Mouse (Mus musculus) liver, embryonic 14.5 days (tissue): ENCODE data around the gene Fbxo3. TPM values are rescaled to one million over a fixed set of nuclear protein-coding genes. Genes with fewer than 3 reads are reported as not detected.
"Not testable (repeated sequence)": the region's sequence is repeated elsewhere in the genome, so short reads cannot be mapped to it uniquely, and the experiment has no call there.

Experiments used
- ATAC-seq: fragments of 200-750 bp; cut with Nextera tagmentation; 2 replicates; pipeline ENCODE4 v1.8.0; 2017; ENCODE audit warnings: moderate number of reproducible peaks, mild to moderate bottlenecking, moderate library complexity; ENCODE audit not compliant: insufficient read depth
- DNase-seq, 3 experiments: peaks; one replicate each; pipeline ENCODE4 v3.0.0-alpha.2; 2012 to 2013; ENCODE audit warnings: low read depth in 3 of 3, low spot score in 3 of 3
- H3K27ac ChIP-seq: fragments of 300-500 bp; sonication (generic); 2 replicates; pipeline ENCODE4 v1.5.1; 2014; ENCODE audit warnings: moderate library complexity, mild to moderate bottlenecking, control low read depth, inconsistent platforms
- H3K27me3 ChIP-seq: fragments of 300-500 bp; sonication (generic); 2 replicates; pipeline ENCODE4 v1.6.1; 2014; ENCODE audit warnings: mild to moderate bottlenecking, low read length, moderate library complexity; ENCODE audit not compliant: control insufficient read depth, insufficient read depth
- H3K36me3 ChIP-seq: fragments of 300-500 bp; sonication (generic); replicated peaks from 2 replicates; pipeline ENCODE4 v1.6.1; 2014; ENCODE audit warnings: low read depth; ENCODE audit not compliant: control insufficient read depth, insufficient read depth
- H3K4me1 ChIP-seq, 2 experiments: fragments of 200-500 bp in 1 of 2; fragments of 300-500 bp in 1 of 2; sonication (generic) in 1 of 2; replicated peaks; 2 replicates each; pipeline ENCODE4 v1.6.1; 2012 to 2014; ENCODE audit warnings: antibody characterized with exemption in 1 of 2, inconsistent platforms in 1 of 2, low read length in 1 of 2; ENCODE audit not compliant: control insufficient read depth in 2 of 2, insufficient read depth in 2 of 2
- H3K4me2 ChIP-seq: fragments of 300-500 bp; sonication (generic); 2 replicates; pipeline ENCODE4 v1.6.1; 2014; ENCODE audit warnings: low read depth, mild to moderate bottlenecking, control low read depth, moderate library complexity
- H3K4me3 ChIP-seq, 2 experiments: fragments of 200-500 bp in 1 of 2; fragments of 300-500 bp in 1 of 2; sonication (generic) in 1 of 2; 2 replicates each; pipeline ENCODE4 v1.5.1; 2012 to 2014; ENCODE audit warnings: low read depth in 2 of 2, low read length in 2 of 2, mild to moderate bottlenecking in 2 of 2, control low read depth in 1 of 2, inconsistent platforms in 1 of 2, moderate library complexity in 1 of 2; ENCODE audit not compliant: insufficient read depth in 1 of 2
- H3K9ac ChIP-seq: fragments of 300-500 bp; sonication (generic); replicated peaks from 2 replicates; pipeline ENCODE4 v1.6.1; 2014; ENCODE audit warnings: mild to moderate bottlenecking, control low read depth, moderate library complexity
- H3K9me3 ChIP-seq: fragments of 300-500 bp; sonication (generic); 2 replicates; pipeline ENCODE4 v1.6.1; 2016; ENCODE audit warnings: low read length, mixed read lengths; ENCODE audit not compliant: control insufficient read depth
- CTCF ChIP-seq: IDR thresholded peaks from 2 replicates; pipeline ENCODE4 v1.5.1; 2016; ENCODE audit warnings: antibody characterized with exemption, low read depth, control low read depth
- EP300 ChIP-seq: IDR thresholded peaks from 2 replicates; pipeline ENCODE4 v1.6.1; 2016; ENCODE audit warnings: antibody characterized with exemption, low read depth
- WGBS: fragments of 180-500 bp; shearing (Covaris S2); extraction: QIAGEN DNeasy Blood & Tissue Kit; methylation state at CpG from one replicate; pipeline ENCODE4 v1.1.7; 2014; ENCODE audit not compliant: insufficient replicate concordance; 5-methylcytosine and 5-hydroxymethylcytosine counted together
- polyA plus RNA-seq, 2 experiments: library from polyadenylated mRNA; depleted of rRNA in 1 of 2; stranded (reverse) in 1 of 2; unstranded in 1 of 2; fragments of >200 nt; fragmentation: Nextera tagmentation in 1 of 2; extraction: Ambion mirVana in 1 of 2; gene quantifications; 2 replicates each; pipeline versions ENCODE4 v1.2.1 to v1.2.3; 2012 to 2014

Gene Fbxo3
- polyA plus RNA-seq, 2 experiments, result 28.7 to 45.9 TPM

GRCm38 (mm10) chr2:104002711-104003413 lies 24.7 kb upstream of the Fbxo3 start:
- Histone ChIP-seq H3K9ac (no peak overlapping the region), H3K27ac (no peak overlapping the region), H3K36me3 (no peaks in the 10 kb centered on the region), H3K27me3 (no peaks in the 10 kb centered on the region; the same call in 1 of the 2 replicates), H3K4me3 (no peak overlapping the region), H3K4me2 (no peak overlapping the region), H3K4me1 (no peaks in the 10 kb centered on the region), H3K9me3 (no peaks in the 10 kb centered on the region)
- peak; percentile 20 to 40 (median 38) for DNase-seq
- TF ChIP-seq EP300 (no peak), CTCF (peak; percentile 91)
- WGBS, result 26% methylated on average over 16 of the region's 16 CpGs
- ATAC-seq, result 0 out of 2 replicates have a peak, but pooled peaks have one; percentile 23

DNA sequence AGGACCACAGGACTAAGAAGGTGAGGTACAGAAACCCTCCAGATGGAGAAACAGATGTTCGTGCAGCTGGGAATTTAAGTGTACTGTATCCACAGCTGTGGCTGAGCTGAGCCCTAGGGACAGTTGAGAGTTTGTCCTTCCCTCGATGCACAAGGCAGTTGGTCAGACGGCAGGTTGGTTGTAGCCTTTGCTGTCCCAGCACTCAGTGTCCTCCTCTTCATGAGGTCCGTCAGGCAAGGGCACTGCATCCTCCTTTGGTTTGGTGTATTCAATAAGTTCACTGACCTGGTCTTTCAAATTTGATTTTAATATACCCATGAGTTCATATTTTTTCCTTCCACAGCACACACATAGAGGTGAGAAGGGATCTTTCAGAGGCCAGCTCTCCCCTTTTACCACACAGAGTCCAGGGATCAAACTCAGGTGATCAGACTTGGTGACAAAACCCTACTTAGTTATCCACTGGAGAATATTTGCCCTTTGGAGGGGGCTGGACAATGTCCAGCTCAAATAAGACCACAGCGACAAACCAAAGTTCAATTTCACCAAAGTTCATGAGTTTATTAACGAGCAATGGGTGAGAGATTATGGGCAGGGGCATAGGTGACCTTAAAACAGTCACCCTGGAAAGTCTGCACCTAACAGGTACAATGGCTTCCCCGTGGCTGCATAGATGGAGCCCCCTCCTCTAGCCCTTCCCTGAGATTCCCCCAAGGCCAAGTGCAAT lies 19.6 kb upstream of the Fbxo3 start:
- H3K4me1 ChIP-seq, result no peaks in the 10 kb centered on the region
- TF ChIP-seq EP300 (no peak), CTCF (no peak)
- WGBS, result 63% methylated on average over 7 of the region's 7 CpGs

DNA sequence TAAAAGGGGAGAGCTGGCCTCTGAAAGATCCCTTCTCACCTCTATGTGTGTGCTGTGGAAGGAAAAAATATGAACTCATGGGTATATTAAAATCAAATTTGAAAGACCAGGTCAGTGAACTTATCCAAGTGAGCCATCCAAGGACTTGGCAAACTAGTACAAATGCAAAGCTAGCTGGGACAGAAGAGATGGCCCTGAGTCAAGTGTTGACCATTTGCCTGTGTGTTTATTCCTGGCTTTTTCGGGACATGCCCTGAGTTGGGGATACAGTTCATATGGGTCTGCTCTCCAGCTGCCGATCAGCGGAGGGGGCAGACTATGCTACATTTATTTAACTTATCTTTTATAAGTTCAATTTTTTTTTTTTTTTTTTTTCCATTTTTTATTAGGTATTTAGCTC lies 18.7 kb upstream of the Fbxo3 start:
- H3K9me3 ChIP-seq, result not testable (repeated sequence)

More for the DNA sequence above, 19.6 kb upstream of the Fbxo3 start:
- ATAC-seq (no peak), DNase-seq (no peak)
- Histone ChIP-seq H3K9ac (no peak overlapping the region), H3K4me2 (no peak overlapping the region), H3K36me3 (no peaks in the 10 kb centered on the region), H3K27me3 (no peaks in the 10 kb centered on the region; the same call in 1 of the 2 replicates), H3K9me3 (no peaks in the 10 kb centered on the region), H3K27ac (no peak overlapping the region), H3K4me3 (no peak overlapping the region)

DNA sequence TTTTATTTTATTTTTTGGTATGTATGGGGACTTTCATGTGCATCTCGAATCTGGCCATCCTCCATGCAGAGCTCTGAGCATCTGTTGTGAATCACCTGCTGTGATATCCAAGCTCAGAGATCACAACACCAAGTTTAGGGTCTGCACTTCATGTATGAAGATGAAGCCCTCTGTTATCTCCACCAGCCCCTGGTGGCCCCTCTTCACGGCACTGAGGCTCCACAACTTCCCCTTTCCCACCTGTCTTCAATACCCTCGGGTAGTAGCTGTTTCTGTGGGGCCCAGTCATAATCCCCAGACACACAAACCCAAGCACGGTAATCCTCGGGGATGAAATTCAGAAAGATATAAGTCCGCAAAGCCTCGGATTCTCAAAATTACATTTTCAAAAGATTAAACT lies 4.4 kb upstream of the Fbxo3 start:
- no peak overlapping the region for H3K4me2 ChIP-seq
- H3K27me3 ChIP-seq, result no peaks in the 10 kb centered on the region
- DNase-seq, result no peak
- H3K4me1 ChIP-seq, result peaks cover 2 to 3% of the 10 kb centered on the region in 2 experiments
- 54% methylated on average over 7 of the region's 7 CpGs for WGBS
- H3K9me3 ChIP-seq, result no peaks in the 10 kb centered on the region
- no peak for TF ChIP-seq CTCF
- no peak for TF ChIP-seq EP300
- no peak for ATAC-seq
- no peak overlapping the region for H3K27ac ChIP-seq
- H3K36me3 ChIP-seq, result no peaks in the 10 kb centered on the region
- H3K4me3 ChIP-seq, result no peak overlapping the region
- no peak overlapping the region for H3K9ac ChIP-seq

More for the DNA sequence above, 18.7 kb upstream of the Fbxo3 start:
- H3K4me1 ChIP-seq, H3K9ac ChIP-seq, H3K4me2 ChIP-seq, H3K4me3 ChIP-seq, H3K27ac ChIP-seq, H3K27me3 ChIP-seq, H3K36me3 ChIP-seq, DNase-seq, ATAC-seq: not testable (repeated sequence)
- 72% methylated on average over 3 of the region's 3 CpGs for WGBS

DNA sequence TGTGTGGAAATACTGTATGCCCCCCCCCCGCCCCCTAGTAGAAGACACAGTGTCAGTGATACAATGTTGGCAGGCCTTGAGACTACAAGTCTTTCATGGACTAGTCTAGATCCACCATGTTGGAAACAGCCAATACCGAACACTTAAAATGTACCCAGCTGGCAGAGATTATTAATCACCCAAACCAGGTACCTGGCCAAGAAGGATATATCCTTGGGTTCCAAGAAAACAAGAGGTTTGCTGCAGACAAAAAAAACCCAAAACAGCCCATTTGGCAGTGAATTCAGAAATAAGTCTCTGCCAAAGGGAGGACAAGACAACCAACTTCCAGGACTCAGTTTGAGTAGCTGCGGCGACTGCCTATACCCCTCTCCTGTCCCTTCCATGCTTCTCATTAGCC lies 2.9 kb upstream of the Fbxo3 start:
- WGBS, result 77% methylated on average over 4 of the region's 4 CpGs
- no peak for DNase-seq

More for the DNA sequence above, 2.9 kb upstream of the Fbxo3 start:
- H3K4me2 ChIP-seq, result no peak overlapping the region
- no peaks in the 10 kb centered on the region for H3K27me3 ChIP-seq
- no peak overlapping the region for H3K9ac ChIP-seq
- H3K4me3 ChIP-seq, result no peak overlapping the region
- TF ChIP-seq EP300 (no peak), CTCF (no peak)
- no peak for ATAC-seq
- no peaks in the 10 kb centered on the region for H3K9me3 ChIP-seq
- no peaks in the 10 kb centered on the region for H3K36me3 ChIP-seq
- peaks cover 6 to 12% of the 10 kb centered on the region in 2 experiments for H3K4me1 ChIP-seq
- H3K27ac ChIP-seq, result no peak overlapping the region
